Mouse (Mus musculus) lung, postnatal 0 days (tissue): ENCODE measurements around the gene Triobp. TPM values are rescaled to one million over a fixed set of nuclear protein-coding genes. Genes with fewer than 3 reads are reported as not detected.

Experiments
- ATAC-seq: fragments of 200-750 bp; cut with Nextera tagmentation; 2 replicates; pipeline ENCODE4 v1.8.0; 2017; ENCODE audit warnings: moderate library complexity
- DNase-seq: peaks from one replicate; pipeline ENCODE4 v3.0.0-alpha.2; 2016; ENCODE audit warnings: low spot score
- H3K27ac ChIP-seq: fragments of 300-500 bp; sonication (generic); 2 replicates; pipeline ENCODE4 v1.5.1; 2014; ENCODE audit warnings: antibody characterized with exemption, mild to moderate bottlenecking, low read length, mixed read lengths
- H3K27me3 ChIP-seq: fragments of 300-500 bp; sonication (generic); replicated peaks from 2 replicates; pipeline ENCODE4 v1.6.1; 2014; ENCODE audit warnings: low read length, mixed read lengths; ENCODE audit not compliant: insufficient read depth
- H3K36me3 ChIP-seq: fragments of 300-500 bp; sonication (generic); 2 replicates; pipeline ENCODE4 v1.6.1; 2014; ENCODE audit warnings: low read length, mixed read lengths; ENCODE audit not compliant: insufficient read depth
- H3K4me1 ChIP-seq: fragments of 300-500 bp; sonication (generic); 2 replicates; pipeline ENCODE4 v1.6.1; 2014; ENCODE audit warnings: antibody characterized with exemption, low read depth, low read length, mixed read lengths; ENCODE audit not compliant: insufficient read depth
- H3K4me2 ChIP-seq: fragments of 300-500 bp; sonication (generic); replicated peaks from 2 replicates; pipeline ENCODE4 v1.6.1; 2014; ENCODE audit warnings: low read depth, mild to moderate bottlenecking, low read length, moderate library complexity, mixed read lengths
- H3K4me3 ChIP-seq: fragments of 300-500 bp; sonication (generic); 2 replicates; pipeline ENCODE4 v1.5.1; 2014; ENCODE audit warnings: low read depth, low read length
- H3K9ac ChIP-seq: fragments of 300-500 bp; sonication (generic); replicated peaks from 2 replicates; pipeline ENCODE4 v1.6.1; 2014; ENCODE audit warnings: low read depth, mild to moderate bottlenecking
- H3K9me3 ChIP-seq: fragments of 300-500 bp; sonication (generic); 2 replicates; pipeline ENCODE4 v1.6.1; 2016; ENCODE audit warnings: low read length, mixed read lengths
- CTCF ChIP-seq: IDR thresholded peaks from 2 replicates; pipeline ENCODE4 v1.5.1; 2016; ENCODE audit warnings: antibody characterized with exemption, mild to moderate bottlenecking
- EP300 ChIP-seq: IDR thresholded peaks from 2 replicates; pipeline ENCODE4 v1.6.1; 2016; ENCODE audit warnings: antibody characterized with exemption, mild to moderate bottlenecking, control low read depth
- WGBS: fragments of 180-500 bp; shearing (Covaris S2); extraction: QIAGEN DNeasy Blood & Tissue Kit; methylation state at CpG from one replicate; pipeline ENCODE4 v1.1.7; 2014; 5-methylcytosine and 5-hydroxymethylcytosine counted together
- polyA plus RNA-seq: library from polyadenylated mRNA; unstranded; fragments of >200 nt; fragmentation: Nextera tagmentation; extraction: Ambion mirVana; gene quantifications from 2 replicates; pipeline ENCODE4 v1.2.1, GENCODE M21; 2015

Triobp gene
- polyA plus RNA-seq, 1 experiment from 2014 or later, result 23.9 TPM

DNA sequence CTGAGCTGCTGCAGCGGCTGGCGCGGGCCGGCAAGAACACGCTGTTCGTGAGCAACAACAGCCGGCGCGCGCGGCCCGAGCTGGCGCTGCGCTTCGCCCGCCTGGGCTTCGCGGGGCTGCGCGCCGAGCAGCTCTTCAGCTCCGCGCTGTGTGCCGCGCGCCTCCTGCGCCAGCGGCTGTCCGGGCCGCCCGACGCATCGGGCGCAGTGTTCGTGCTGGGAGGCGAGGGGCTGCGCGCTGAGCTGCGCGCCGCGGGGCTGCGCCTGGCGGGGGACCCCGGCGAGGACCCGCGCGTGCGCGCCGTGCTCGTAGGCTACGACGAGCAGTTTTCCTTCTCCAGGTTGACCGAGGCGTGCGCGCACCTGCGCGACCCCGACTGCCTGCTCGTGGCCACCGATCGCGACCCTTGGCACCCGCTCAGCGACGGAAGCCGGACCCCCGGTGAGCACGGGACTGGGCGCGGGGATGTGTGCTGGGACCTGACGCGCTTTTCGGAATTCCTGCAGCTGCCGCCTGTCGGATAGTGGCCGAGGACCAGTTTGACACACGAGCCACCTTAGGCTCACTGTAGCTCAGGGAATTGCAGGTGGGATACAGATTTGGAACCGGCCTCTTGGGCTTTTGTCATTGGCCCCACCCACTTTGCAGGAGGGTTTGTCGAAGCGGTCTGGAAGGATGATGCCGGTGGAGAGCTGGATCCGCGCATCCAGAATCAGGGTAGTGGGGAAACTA lies 33.3 kb upstream of the Triobp start:
- Histone ChIP-seq H3K4me3 (peak overlapping the region; percentile 41), H3K9me3 (no peaks in the 10 kb centered on the region), H3K27me3 (0 out of 2 replicates have a peak, but pooled peaks cover 4% of the 10 kb centered on the region), H3K9ac (0 out of 2 replicates have a peak overlapping the region, but pooled peaks have one; percentile 16), H3K4me2 (peak overlapping the region; percentile 88), H3K36me3 (peaks cover 13% of the 10 kb centered on the region; the same call in 1 of the 2 replicates), H3K4me1 (peaks cover 10% of the 10 kb centered on the region; the same call in 1 of the 2 replicates), H3K27ac (0 out of 2 replicates have a peak overlapping the region, but pooled peaks have one; percentile 38)
- ATAC-seq (peak; percentile 69), DNase-seq (no peak)
- TF ChIP-seq EP300 (no peak), CTCF (no peak; the same call in 1 of the 2 replicates)
- WGBS, result under 1% methylated on average over 61 of the region's 87 CpGs

DNA sequence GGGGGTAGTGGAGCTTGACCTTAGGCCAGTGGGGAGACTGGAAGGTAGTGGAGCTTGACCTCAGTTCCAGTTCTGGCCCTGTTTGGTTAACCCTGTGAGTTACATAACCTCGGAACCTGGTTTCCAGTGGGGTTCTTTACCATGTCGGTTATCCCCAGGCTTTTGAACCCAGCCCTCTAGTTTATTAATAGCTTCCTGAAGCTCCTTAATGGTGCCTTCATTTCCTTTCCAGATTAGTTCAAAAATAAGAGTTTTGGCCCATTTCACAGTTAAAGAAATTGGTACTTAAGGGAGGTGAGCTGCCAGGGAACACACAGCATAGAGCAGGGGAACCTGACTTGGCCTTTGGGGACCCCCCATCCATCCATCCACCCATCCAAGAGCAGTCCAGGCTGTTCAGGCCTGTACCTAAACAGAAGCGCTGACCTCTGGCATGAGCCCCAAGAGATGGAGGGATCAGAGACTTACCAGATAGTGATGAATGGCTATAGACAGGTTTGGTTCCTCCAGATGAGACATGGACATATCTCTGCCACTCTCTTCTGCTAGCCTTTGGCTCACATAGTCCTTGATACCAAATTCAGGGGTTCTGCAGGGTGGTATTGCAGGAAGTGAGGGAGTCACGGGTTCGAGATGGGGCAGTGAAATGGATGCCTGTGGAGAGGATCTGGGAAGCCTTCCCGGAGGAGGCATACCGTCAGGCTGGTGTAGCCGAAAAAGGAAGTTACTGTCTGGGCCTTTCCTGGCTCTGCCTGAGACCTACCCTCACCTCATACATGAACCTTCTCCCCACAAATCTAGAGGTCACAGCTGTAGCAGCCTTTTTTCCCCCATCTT lies 32.5 kb upstream of the Triobp start:
- H3K27me3 ChIP-seq, result 0 out of 2 replicates have a peak, but pooled peaks cover 4% of the 10 kb centered on the region
- DNase-seq (no peak), ATAC-seq (no peak)
- H3K36me3 ChIP-seq, result peaks cover 6% of the 10 kb centered on the region; the same call in 1 of the 2 replicates
- whole genome bisulfite sequencing, result 47% methylated on average over 8 of the region's 8 CpGs
- peak overlapping the region; percentile 88 for H3K4me2 ChIP-seq
- TF ChIP-seq CTCF (no peak), EP300 (no peak)
- H3K9me3 ChIP-seq, result no peaks in the 10 kb centered on the region
- peaks cover 10% of the 10 kb centered on the region; the same call in 1 of the 2 replicates for H3K4me1 ChIP-seq
- H3K27ac ChIP-seq, result no peak overlapping the region
- H3K4me3 ChIP-seq, result peak overlapping the region; percentile 41
- no peak overlapping the region for H3K9ac ChIP-seq

DNA sequence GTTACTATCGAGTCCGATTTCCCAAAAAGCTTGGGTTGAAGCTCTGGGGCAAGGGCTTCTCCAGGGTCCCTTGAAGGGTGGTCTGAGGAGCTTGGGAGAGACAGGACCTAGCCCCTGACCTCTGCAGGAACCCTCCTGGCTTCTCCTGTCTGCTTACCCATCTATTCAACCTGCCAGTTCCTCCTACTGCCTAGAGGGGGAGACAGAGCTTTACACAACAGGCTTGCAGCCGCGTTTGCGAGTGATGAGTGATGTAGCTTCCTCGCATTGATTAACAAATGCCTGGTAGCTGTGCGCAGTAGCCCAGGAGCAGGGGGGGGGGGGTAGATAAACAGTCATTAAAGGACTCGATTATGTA lies 31.9 kb upstream of the Triobp start:
- ATAC-seq (peak; percentile 33), DNase-seq (peak; percentile 94)
- H3K27me3 ChIP-seq, result 0 out of 2 replicates have a peak, but pooled peaks cover 4% of the 10 kb centered on the region
- TF ChIP-seq EP300 (no peak), CTCF (peak; percentile 98)
- H3K27ac ChIP-seq, result no peak overlapping the region
- H3K4me1 ChIP-seq, result peaks cover 10% of the 10 kb centered on the region; the same call in 1 of the 2 replicates
- 8% methylated on average over 8 of the region's 8 CpGs for WGBS
- no peak overlapping the region for H3K9ac ChIP-seq
- no peak overlapping the region for H3K4me3 ChIP-seq
- no peaks in the 10 kb centered on the region for H3K9me3 ChIP-seq
- no peak overlapping the region for H3K4me2 ChIP-seq
- peaks cover 5% of the 10 kb centered on the region; the same call in 1 of the 2 replicates for H3K36me3 ChIP-seq

DNA sequence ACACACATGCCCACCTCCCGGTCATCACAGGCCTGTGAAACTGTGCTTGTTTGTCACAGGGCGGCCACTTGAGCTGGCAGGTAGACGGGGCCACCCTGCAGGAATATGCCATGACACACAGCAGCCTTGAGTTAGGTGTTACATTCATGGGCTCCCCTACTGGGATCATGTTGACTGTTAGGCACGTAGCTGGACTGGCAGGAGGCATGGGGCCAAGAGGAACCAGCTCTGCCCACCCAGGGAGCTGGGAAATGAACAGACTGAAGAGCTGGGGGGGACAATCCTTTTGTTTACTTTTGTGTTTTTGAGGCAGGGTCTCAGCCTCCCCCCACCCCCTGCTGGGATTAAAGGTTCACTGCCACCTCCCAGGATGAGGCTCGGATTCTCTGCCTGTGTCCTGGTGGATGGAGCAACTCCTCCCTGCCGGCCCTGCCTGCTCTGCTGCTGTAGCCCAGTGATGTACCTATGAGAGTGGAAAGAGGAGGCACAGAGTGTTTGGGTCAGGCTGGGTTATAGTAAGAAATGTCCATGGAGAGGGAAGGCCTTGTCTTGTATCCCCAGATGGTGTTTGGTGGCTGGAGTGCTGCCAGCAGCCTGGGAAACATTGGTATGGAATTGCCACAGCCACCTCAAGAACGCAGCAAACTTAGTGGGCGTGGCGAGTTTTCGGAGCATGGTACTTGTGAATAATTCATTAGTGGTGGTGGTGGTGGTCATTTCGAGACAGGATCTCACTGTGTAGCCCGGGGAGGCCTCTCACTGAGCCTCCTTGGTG lies 31.3 kb upstream of the Triobp start:
- no peak overlapping the region; the same call in 1 of the 2 replicates for H3K27ac ChIP-seq
- WGBS, result 62% methylated on average over 12 of the region's 12 CpGs
- no peak overlapping the region for H3K4me3 ChIP-seq
- H3K4me1 ChIP-seq, result peaks cover 10% of the 10 kb centered on the region; the same call in 1 of the 2 replicates
- TF ChIP-seq CTCF (no peak), EP300 (no peak)
- H3K36me3 ChIP-seq, result peaks cover 2% of the 10 kb centered on the region; the same call in 1 of the 2 replicates
- H3K9me3 ChIP-seq, result no peaks in the 10 kb centered on the region
- 0 out of 2 replicates have a peak, but pooled peaks cover 4% of the 10 kb centered on the region for H3K27me3 ChIP-seq
- no peak overlapping the region for H3K4me2 ChIP-seq
- ATAC-seq, result no peak
- DNase-seq, result no peak
- H3K9ac ChIP-seq, result no peak overlapping the region

DNA sequence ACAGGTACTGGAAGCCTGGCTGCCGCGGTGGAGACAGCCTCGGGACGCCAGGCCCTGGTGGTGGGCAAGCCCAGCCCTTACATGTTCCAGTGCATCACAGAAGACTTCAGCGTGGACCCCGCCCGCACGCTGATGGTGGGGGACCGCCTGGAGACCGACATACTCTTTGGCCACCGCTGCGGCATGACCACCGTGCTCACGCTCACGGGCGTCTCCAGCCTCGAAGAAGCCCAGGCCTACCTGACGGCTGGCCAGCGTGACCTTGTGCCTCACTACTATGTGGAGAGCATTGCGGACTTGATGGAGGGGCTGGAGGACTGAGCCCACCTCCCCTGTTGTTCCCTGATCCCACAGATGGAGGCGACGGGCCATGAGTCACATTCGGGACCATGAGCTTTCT lies 29.4 kb upstream of the Triobp start:
- H3K4me2 ChIP-seq, result no peak overlapping the region
- no peaks in the 10 kb centered on the region for H3K36me3 ChIP-seq
- peaks cover 10% of the 10 kb centered on the region; the same call in 1 of the 2 replicates for H3K4me1 ChIP-seq
- 89% methylated on average over 23 of the region's 23 CpGs for WGBS
- TF ChIP-seq EP300 (no peak), CTCF (no peak)
- 0 out of 2 replicates have a peak, but pooled peaks cover 4% of the 10 kb centered on the region for H3K27me3 ChIP-seq
- no peak overlapping the region for H3K9ac ChIP-seq
- DNase-seq, result no peak
- no peak overlapping the region for H3K4me3 ChIP-seq
- no peaks in the 10 kb centered on the region for H3K9me3 ChIP-seq
- no peak for ATAC-seq
- no peak overlapping the region for H3K27ac ChIP-seq
